Mouse (Mus musculus) gonadal fat pad, adult 2 months (tissue): ENCODE data around the gene Ppp1r27. TPM values are rescaled to one million over a fixed set of nuclear protein-coding genes. Genes with fewer than 3 reads are reported as not detected.

Experiments used
- DNase-seq: peaks from one replicate; pipeline ENCODE4 v3.0.0-alpha.2; 2012; ENCODE audit warnings: low read depth
- polyA plus RNA-seq: library from polyadenylated mRNA; depleted of rRNA; stranded (reverse); fragments of >200 nt; gene quantifications from 2 replicates; pipeline ENCODE4 v1.2.3, GENCODE M21; 2012

The Ppp1r27 gene
- polyA plus RNA-seq, 1 experiment = 0.72 TPM

GRCm38 (mm10) chr11:120547469-120547868 lies 3.5 kb downstream of the Ppp1r27 start:
- no peak for DNase-seq

DNA sequence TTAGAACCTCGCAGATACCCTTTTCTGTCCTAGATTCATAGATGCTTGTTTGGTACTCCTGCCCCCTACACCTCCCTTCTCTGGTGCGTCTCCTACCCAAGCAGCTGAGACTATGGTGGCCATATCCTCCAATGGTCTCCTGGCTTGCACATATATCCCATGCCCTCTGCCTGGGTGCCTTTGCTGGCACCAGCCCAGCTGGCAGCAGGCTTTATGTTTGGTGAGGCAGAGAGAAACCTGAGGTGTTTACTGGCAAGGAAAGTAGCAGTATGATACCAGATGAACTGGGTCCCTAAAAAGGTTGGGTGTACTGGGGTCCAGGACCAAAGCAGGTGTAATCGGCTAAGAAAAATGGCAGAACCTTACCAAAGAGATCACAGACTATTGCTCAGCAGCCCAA lies 5.0 kb downstream of the Ppp1r27 start:
- DNase-seq = no peak

- no peak for DNase-seq
Observed at GRCm38 (mm10) chr11:120542376-120542775, 8.6 kb downstream of the Ppp1r27 start.

DNA sequence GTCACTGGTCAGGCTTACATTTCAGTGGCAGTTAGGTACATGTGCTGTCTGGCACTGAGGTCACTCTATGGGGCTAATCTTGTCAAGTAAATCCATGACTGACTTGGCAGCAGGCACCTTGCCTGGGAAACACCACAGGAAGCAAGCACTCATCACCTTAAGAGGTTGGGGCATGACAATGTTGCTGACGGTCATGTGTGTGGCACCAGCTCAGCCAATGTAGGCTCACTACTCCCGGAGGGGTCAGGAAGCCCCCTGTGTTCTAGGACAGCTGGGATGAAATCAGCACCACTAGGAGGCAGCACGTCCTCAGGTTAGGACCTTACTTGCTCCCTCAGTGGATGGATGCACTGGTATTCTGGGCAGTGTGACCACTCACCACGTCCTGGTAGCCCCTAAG lies 9.0 kb downstream of the Ppp1r27 start:
- DNase-seq = no peak

- no peak for DNase-seq
Observed at GRCm38 (mm10) chr11:120539285-120540014, 11.5 kb downstream of the Ppp1r27 start.

DNA sequence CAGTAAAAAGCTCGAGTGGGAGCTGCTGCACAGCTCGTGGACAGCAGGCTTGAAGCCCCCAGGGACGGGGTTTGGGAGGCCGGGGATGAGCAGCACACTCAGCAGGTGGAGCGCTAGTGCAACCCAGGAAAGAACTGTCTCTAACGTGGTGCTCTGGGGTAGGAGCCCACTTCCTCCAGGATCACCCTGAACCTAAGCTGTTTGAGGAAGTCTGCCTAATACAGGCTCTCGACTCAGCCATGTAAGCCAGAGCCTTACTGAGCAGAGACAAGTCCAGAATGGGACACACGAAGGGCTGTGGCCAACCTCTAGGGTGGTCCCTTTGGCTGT lies 12.0 kb downstream of the Ppp1r27 start:
- no peak for DNase-seq

GRCm38 (mm10) chr11:120538485-120538884 lies 12.4 kb downstream of the Ppp1r27 start:
- no peak for DNase-seq

- no peak for DNase-seq
Observed at GRCm38 (mm10) chr11:120535804-120536203, 15.1 kb downstream of the Ppp1r27 start.

DNA sequence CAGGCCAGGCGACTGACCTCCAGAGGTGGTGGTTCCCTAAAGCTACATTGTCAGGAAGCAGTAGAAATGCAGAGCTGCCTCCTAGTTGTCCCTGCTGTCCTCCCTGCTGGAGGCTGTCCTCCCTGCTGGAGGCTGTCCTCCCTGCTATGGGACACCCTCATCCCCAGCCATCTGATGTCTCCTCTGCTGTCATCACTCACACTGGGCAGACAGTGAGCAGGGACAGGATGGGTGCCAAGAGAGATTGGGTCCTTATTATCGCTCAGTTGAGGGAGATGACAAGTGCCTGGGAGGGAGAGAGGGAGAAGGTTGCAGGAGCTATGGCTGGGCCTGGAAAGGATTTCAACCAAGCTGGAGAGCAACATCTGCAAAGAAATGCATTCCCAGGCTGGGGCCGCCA lies 15.8 kb downstream of the Ppp1r27 start:
- DNase-seq = no peak

DNA sequence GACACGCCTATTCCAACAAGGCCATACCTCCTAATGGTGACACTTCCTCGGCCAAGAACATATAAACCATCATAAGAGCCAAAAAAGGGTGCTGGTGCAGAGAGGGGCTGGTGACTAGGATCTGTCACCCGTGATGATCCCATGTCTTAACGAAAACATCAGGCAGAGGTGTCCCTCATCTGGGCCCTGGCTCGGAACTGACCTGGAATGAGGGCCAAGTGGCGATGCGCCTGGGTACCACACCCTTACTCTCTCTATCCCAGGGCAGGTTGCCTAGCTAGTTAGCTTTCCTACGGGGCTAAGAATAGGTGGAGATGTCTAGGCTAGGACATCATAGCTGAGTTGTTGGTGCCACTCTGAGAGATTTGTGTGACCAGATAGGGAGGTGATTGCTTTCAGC lies 16.8 kb downstream of the Ppp1r27 start:
- DNase-seq = no peak

DNA sequence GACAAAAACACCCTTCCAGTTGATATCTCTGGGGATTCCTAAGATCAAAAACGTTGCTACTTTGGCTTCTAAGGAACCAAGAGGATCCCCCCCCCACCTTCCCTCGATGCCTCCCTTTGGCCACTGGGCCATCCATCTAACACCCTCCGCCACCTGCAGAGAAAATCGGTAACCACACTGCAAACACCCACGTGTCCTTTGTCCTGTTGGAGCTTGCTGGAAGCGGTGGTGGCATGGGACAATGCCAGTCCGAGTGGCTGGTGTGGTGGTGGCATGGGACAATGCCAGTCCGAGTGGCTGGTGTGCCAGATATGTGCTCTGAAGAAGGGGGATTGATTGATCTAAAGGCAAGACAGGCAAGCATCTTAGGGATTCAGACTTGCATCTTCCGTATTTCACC lies 19.3 kb downstream of the Ppp1r27 start:
- DNase-seq = no peak

DNA sequence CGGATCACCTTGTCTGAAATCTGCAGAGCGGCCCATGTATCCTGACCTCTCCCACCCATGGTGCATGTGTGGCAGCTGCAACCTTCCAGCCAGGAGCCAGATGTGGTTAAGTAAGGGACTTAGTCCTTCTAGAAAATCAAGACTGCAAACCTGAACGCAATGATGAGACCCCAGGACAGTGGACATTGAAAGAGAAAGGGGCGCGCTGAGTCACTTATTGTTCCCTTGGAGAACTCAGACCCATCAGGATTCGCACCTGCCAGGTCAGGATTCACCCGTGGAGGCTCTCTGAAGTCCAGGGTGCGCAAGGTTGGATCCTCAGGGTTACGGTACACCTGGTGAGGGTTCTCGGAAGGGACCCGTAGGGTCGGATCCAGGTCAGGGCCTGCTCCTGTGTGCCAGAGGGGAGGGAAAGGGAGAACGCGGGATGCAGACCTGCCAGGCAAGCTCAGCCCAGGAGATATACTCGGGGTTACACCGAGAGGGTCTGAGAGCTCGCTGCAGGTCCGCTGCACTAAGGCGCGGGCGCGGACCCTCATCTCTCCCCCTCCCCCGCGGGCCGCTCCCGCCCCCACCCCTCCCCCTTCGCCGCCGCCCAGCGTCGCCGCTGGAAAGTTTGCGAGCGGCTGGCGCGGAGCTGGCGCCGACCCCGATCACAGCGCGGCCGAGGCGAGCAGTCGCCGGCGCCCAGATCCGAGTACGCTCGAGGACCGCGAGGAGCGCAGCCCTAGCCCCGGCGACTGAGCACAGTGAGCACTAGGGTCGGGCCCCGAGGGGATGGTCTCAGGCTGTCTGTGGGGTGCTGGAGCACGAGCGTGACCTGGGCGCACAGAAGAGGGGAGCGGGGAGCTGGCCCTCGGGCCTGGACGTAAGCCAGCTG lies 20.6 kb downstream of the Ppp1r27 start, which contains the start of gene Gcgr:
Gene Gcgr, plus strand, starts transcription at position 615 of the 880 bp plus-strand sequence.
- DNase-seq = no peak

DNA sequence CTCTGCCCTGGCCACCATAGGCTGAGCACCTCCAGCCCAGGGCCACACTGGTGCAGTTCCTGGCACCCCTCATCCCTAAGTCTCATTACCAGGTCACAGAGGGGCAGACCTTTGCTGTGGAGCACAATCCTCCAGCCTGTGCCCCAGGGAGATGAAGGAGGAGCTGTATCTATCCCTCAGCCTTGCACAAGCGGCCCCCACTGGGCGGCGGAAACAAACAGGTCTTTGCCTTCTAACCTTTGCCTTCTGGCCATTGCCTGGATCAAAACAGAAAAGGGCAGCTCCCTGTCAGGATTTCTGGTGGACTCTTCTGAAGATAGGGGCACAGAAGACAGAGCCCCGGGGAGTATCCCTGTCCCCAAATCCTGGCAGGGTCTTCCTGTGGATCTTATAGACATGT lies 22.0 kb downstream of the Ppp1r27 start:
- DNase-seq = no peak

GRCm38 (mm10) chr11:120527690-120528354 lies 23.1 kb downstream of the Ppp1r27 start:
- no peak for DNase-seq

DNA sequence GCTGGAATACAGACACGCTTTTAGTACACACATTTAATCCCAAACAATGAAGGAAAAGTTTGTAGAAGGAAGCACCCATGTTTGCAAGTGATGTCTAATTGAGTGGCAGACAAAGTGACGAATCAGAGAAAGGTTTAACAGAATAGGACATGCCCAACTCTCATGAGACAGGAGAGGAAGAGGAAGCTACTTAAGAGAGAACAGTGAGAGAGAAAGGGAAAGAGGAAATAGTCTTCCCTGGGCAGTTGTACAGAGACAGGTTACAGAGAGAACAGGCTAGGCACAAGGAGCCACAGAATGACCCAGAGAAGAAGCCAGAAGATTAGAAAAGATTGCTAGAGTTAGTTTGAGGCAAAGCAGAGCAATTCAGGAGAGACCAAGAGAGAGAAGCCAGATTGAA lies 25.0 kb downstream of the Ppp1r27 start:
- no peak for DNase-seq

DNA sequence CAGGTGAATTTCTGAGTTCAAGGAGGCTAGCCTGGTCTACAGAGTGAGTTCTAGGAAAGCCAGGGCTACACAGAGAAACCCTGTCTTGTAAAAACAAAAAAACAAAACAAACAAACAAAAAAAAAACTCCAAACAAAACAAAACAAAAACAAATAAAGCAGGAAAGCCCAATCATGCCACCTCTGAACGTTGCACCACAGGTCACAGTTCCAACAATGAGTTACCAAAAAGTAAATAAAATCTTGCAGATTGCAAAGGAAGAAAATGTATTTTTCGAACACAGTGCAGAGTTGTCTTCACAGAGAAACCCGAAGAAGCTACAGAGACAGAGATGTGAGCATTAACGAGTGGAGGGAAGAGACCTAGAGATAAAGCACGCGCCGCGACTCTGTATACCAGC lies 28.4 kb downstream of the Ppp1r27 start:
- DNase-seq = no peak

- no peak for DNase-seq
Observed at GRCm38 (mm10) chr11:120520967-120521540, 29.9 kb downstream of the Ppp1r27 start.

- DNase-seq = no peak
Observed at GRCm38 (mm10) chr11:120520498-120520897, 30.4 kb downstream of the Ppp1r27 start.

DNA sequence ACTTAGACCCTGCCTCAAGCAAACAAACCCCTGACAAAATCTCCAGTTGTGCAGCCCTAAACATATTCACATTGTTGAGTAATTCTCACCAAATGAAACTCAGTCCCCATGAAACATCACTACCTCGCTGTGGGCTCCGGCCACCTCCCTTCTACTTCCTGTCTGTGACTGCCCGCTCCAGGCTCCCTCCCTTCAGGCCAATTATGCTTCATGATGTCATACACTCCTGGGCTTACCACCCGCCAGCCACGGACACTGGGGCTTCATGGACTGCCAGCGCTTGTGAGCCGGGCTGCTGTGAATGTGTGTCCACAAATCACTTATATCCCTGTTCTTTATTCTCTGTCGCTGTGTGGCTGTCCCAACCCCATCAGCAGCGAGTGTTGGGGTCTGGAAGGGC lies 31.2 kb downstream of the Ppp1r27 start:
- no peak for DNase-seq

DNA sequence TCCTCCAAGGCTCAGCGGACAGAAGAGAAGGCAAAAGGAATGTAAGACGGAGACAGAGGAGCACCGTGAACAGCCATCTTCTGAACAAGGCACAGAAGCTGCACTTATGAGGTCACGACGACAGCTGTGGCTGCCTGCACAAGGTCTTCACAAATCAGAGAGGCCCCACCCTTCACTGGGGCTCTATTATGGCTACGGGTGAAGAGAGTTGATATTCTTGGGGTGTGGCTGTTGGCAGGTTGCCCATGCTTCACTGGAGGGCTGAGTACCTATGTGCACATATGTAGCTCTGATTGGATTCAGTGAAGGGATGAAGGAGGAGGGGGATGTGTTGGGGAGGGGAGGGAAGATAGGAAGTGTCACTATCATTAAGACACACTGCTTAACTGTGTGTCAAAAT lies 32.4 kb downstream of the Ppp1r27 start:
- DNase-seq = no peak

DNA sequence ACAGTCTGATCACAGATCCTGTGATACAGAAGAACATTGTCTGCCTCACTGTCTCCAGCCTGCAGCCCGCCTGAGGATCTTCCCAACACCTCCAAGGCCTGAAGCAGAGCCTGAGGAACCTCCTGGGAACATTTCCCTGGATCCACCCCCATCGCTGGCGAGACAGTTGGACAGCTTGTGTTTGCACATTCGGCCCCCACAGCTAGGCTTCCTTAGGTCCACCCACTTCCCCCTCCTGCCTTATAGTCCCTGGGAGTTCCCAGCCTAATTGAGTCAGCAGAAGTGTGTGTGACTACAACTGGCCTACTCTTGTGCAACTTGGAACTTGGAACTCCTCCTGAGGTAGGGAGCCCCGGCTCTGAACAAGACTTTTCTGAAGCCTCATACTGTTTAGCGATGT lies 32.9 kb downstream of the Ppp1r27 start:
- DNase-seq = no peak

DNA sequence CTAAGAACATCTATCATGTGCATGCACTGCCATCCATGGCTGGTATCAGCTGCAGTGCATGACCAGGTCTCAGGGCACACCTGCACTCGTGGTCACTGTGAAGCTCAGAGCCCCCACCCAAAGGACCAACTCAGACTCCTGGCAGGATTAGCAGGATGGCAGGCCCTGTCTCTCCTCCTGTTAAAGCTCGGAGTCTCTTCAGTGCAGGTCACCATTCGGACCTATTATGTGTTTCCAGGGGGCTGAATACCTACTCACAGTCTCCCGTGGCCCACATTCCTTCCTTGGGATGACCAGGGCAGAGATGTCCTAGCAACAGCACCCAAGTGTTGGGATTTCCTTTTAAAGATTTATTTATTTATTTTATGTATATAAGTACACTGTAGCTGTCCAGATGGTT lies 33.8 kb downstream of the Ppp1r27 start:
- no peak for DNase-seq
